Mouse (Mus musculus) neural tube, embryonic 15.5 days (tissue): ENCODE data around the gene Acot7. TPM values are rescaled to one million over a fixed set of nuclear protein-coding genes. Genes with fewer than 3 reads are reported as not detected.
A peak's percentile ranks its signal among the peaks of the same experiment; 100 is the strongest.

ENCODE experiments used
- ATAC-seq: fragments of 200-750 bp; cut with Nextera tagmentation; 2 replicates; pipeline ENCODE4 v1.8.0; 2017; ENCODE audit warnings: mild to moderate bottlenecking, moderate TSS enrichment, moderate library complexity; ENCODE audit not compliant: low FRiP score
- H3K27ac ChIP-seq: fragments of 300-500 bp; sonication (generic); replicated peaks from 2 replicates; pipeline ENCODE4 v1.5.1; 2015; ENCODE audit warnings: mild to moderate bottlenecking, inconsistent platforms
- H3K27me3 ChIP-seq: fragments of 300-500 bp; sonication (generic); replicated peaks from 2 replicates; pipeline ENCODE4 v1.6.1; 2015; ENCODE audit warnings: inconsistent platforms
- H3K36me3 ChIP-seq: fragments of 300-500 bp; sonication (generic); 2 replicates; pipeline ENCODE4 v1.6.1; 2015; ENCODE audit warnings: inconsistent platforms
- H3K4me1 ChIP-seq: fragments of 300-500 bp; sonication (generic); 2 replicates; pipeline ENCODE4 v1.6.1; 2015; ENCODE audit warnings: inconsistent platforms
- H3K4me2 ChIP-seq: fragments of 300-500 bp; sonication (generic); 2 replicates; pipeline ENCODE4 v1.6.1; 2015; ENCODE audit warnings: inconsistent platforms, mild to moderate bottlenecking, moderate library complexity
- H3K4me3 ChIP-seq: fragments of 300-500 bp; sonication (generic); replicated peaks from 2 replicates; pipeline ENCODE4 v1.5.1; 2015; ENCODE audit warnings: mild to moderate bottlenecking, inconsistent platforms
- H3K9ac ChIP-seq: fragments of 300-500 bp; sonication (generic); replicated peaks from 2 replicates; pipeline ENCODE4 v1.6.1; 2015; ENCODE audit warnings: mild to moderate bottlenecking, inconsistent platforms
- H3K9me3 ChIP-seq: fragments of 300-500 bp; sonication (generic); replicated peaks from 2 replicates; pipeline ENCODE4 v1.6.1; 2016; ENCODE audit warnings: inconsistent platforms
- WGBS: fragments of 180-500 bp; shearing (Covaris S2); methylation state at CpG from one replicate; pipeline ENCODE4 v1.1.7; 2015; ENCODE audit warnings: mixed read lengths; 5-methylcytosine and 5-hydroxymethylcytosine counted together
- polyA plus RNA-seq: library from polyadenylated mRNA; unstranded; fragments of >200 nt; fragmentation: Nextera tagmentation; extraction: Ambion mirVana; gene quantifications from 2 replicates; pipeline ENCODE4 v1.2.1, GENCODE M21; 2015

The Acot7 gene
- polyA plus RNA-seq, 1 experiment from 2014 or later = 456 TPM

DNA sequence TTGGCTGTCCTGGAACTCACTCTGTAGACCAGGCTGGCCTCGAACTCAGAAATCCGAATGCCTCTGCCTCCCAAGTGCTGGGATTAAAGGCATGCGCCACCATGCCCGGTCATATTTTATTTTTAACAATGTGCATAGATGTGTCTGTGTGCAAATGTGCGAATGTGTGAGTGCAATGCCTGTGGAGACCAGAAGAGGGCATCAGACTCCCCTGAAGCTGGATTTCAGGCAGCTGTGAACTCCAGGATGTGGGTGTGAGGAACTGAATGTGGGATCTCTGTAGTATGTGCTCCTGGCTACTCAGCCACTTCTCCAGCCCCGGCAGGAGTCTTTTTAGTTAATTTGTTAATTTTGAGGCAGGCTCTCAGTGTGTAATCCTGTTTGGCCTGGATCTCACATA is 6.4 kb upstream of the Acot7 start:
- Histone ChIP-seq H3K36me3 (no peaks in the 10 kb centered on the region), H3K27me3 (peaks cover 17% of the 10 kb centered on the region), H3K4me2 (no peak overlapping the region), H3K9me3 (no peaks in the 10 kb centered on the region), H3K27ac (no peak overlapping the region), H3K4me3 (no peak overlapping the region), H3K9ac (no peak overlapping the region), H3K4me1 (peaks cover 4% of the 10 kb centered on the region; the same call in 1 of the 2 replicates)
- ATAC-seq = no peak
- WGBS = 81% methylated on average over 6 of the region's 6 CpGs

DNA sequence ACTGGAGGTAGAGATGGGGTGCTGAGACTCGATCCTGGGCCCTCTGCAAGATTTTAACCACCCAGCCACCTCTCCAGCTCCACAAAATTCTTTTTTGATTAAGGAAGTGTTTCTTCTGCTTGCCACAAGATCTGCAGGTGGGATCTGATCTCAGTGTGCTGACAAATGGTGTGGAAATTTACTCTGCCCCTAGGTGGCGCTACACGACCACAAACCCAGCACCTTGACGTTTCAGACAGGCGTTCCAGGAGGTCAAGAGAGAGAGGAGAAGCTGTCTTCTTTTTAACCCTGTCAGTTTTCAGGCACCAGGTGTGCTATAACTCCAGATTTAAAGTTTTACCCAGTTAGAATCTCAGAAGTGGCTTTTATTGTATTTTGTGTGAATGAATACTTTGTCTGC is 4.9 kb upstream of the Acot7 start:
- no peak for ATAC-seq
- 0% methylated on average over 5 of the region's 5 CpGs for WGBS
- no peaks in the 10 kb centered on the region for H3K36me3 ChIP-seq
- H3K9me3 ChIP-seq = no peaks in the 10 kb centered on the region
- H3K4me2 ChIP-seq = no peak overlapping the region
- H3K4me1 ChIP-seq = peaks cover 12% of the 10 kb centered on the region
- H3K27me3 ChIP-seq = peaks cover 17% of the 10 kb centered on the region
- no peak overlapping the region for H3K27ac ChIP-seq
- H3K9ac ChIP-seq = no peak overlapping the region
- no peak overlapping the region for H3K4me3 ChIP-seq

DNA sequence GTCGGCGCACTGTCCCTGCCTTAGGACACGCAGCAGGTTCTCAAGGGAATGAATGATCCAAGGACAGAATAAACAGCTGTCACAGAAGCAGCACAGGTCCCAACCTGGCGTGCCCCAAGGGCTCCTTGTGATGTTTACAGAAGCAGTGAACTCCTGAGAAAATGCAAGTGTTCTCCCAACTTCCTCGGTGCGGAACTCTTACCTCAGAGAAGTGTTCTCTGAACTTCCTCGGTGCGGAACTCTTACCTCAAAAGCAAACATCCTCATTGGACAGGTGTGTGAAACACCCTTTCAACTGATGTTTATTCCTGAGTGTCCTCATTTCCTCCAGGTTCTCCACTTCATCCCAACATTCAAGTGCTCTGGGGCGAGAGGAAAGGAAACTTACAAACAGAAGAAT is 4.0 kb upstream of the Acot7 start:
- H3K27ac ChIP-seq = no peak overlapping the region
- ATAC-seq = no peak
- no peaks in the 10 kb centered on the region for H3K9me3 ChIP-seq
- no peak overlapping the region for H3K4me3 ChIP-seq
- H3K4me1 ChIP-seq = peaks cover 14% of the 10 kb centered on the region
- no peak overlapping the region for H3K9ac ChIP-seq
- WGBS = 87% methylated on average over 9 of the region's 9 CpGs
- peaks cover 17% of the 10 kb centered on the region for H3K27me3 ChIP-seq
- H3K4me2 ChIP-seq = no peak overlapping the region
- H3K36me3 ChIP-seq = no peaks in the 10 kb centered on the region

DNA sequence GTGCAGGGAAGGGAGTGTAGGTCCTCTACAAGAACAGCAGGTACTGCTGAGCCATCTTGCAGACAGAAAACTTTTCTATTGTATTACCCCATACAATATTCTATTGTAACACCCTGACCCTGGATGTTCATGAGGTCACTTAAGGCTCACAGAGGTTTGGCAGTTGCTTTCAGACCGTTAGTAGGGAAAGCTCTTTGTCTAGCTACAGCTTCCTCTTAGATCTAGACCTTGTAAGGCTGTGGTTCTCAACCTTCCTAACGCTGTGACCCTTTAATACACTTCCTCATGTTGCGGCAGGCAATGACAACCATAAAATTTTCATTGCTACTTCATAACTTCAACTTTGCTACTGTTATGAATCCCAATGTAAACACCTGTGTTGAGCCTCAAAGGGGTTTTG is 1.3 kb upstream of the Acot7 start:
- Histone ChIP-seq H3K36me3 (peaks cover 4% of the 10 kb centered on the region; the same call in 1 of the 2 replicates), H3K4me3 (no peak overlapping the region), H3K9me3 (no peaks in the 10 kb centered on the region), H3K27ac (no peak overlapping the region), H3K4me2 (no peak overlapping the region), H3K9ac (no peak overlapping the region), H3K27me3 (peaks cover 12% of the 10 kb centered on the region), H3K4me1 (peaks cover 34% of the 10 kb centered on the region)
- no peak for ATAC-seq
- 78% methylated on average over 3 of the region's 3 CpGs for WGBS

DNA sequence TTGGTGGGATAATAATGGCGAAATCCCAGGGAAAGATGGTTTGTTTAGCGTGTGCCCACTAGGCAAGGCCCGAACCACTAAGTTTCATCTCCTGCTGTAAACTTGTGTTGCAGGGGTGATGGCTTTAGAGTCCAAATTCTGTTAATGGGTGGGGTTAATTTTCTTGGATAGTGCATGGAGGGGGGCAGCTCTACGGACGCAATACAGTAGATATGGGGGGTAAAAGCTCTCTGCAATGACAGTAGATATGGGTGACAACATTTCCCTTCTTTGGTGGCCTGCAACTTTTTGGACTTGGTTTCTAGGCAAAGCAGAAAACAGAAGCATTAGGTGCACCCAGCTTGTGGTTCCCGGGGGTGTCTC is 779 bp upstream of the Acot7 start:
- no peaks in the 10 kb centered on the region for H3K9me3 ChIP-seq
- no peak for ATAC-seq
- H3K9ac ChIP-seq = peak overlapping the region; percentile 76
- H3K4me2 ChIP-seq = peak overlapping the region; percentile 91
- H3K36me3 ChIP-seq = peaks cover 5% of the 10 kb centered on the region; the same call in 1 of the 2 replicates
- peaks cover 12% of the 10 kb centered on the region for H3K27me3 ChIP-seq
- H3K27ac ChIP-seq = peak overlapping the region; percentile 93
- WGBS = 72% methylated on average over 6 of the region's 6 CpGs
- H3K4me1 ChIP-seq = peaks cover 34% of the 10 kb centered on the region
- H3K4me3 ChIP-seq = peak overlapping the region; percentile 79

DNA sequence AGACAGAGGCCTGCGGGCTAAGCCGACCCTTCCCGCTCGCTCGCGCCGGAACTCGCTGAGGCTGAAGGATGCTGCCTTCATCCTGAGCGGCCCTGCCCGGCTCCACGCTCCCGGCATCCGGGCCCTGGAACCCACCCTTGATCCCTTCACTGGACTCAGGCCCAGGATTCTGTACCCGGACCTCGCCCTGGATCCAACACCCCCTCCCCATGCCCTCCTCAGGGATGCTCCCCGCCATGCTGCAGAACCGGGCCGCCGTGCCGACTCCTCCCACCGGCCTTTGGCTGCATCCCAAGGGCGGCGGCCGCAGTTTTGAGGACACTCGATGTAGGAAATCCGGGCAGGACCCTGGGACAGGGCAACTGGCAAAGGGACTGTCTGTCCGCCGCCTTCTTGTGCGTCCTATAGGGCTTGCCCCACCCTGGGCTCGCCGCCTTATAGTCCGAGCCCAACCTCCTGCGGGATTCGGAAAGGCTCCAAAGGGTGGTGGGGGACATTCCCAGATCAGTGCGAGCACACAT is 470 bp downstream of the Acot7 start:
- H3K4me2 ChIP-seq = peak overlapping the region; percentile 91
- H3K4me1 ChIP-seq = peaks cover 34% of the 10 kb centered on the region
- under 1% methylated on average over 35 of the region's 35 CpGs for WGBS
- peaks cover 12% of the 10 kb centered on the region for H3K27me3 ChIP-seq
- H3K9ac ChIP-seq = peak overlapping the region; percentile 82
- peak; percentile 62 for ATAC-seq
- H3K9me3 ChIP-seq = no peaks in the 10 kb centered on the region
- peaks cover 7% of the 10 kb centered on the region; the same call in 1 of the 2 replicates for H3K36me3 ChIP-seq
- peak overlapping the region; percentile 79 for H3K4me3 ChIP-seq
- peak overlapping the region; percentile 83 for H3K27ac ChIP-seq

DNA sequence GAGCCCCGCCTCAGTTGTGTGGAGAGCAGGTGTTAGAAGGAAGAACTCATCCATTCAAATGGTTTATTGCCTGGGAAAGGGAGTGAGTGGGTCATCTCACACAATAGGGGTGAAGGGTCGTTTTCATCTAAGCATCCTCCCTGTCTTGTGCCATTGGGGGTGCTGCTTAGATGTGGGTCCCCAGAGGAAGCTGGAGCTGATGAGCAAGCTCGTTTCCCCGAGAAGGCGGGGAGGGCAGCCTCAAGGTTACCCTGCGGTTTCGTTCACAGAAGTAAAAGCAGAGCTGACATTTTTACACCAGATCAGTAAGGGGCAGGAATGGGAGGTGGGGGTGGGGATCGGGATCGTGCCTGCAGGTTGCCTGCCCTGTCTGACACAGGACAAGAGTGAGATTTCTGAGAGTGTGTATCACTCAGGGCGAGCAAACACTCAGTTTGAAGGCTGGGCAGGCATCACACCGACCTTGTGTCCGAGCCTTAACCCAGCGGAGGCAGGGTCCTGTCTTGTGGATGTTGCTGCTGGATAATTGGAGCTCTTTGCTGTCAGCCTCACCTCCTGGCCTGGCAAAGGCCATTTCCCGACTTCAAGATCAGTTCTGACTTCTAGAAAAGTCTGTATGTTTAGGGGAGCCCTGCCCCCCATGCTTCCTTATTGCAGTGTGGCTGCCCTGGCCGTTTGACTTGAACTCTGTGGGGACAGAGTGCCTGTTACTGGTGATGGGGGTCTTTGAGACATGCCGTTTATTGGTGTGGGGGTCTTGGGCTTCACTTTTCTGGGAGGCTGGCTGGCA is 1.2 kb downstream of the Acot7 start:
- peaks cover 7% of the 10 kb centered on the region; the same call in 1 of the 2 replicates for H3K36me3 ChIP-seq
- H3K27me3 ChIP-seq = peaks cover 8% of the 10 kb centered on the region
- H3K4me2 ChIP-seq = peak overlapping the region; percentile 91
- H3K9ac ChIP-seq = peak overlapping the region; percentile 82
- H3K4me1 ChIP-seq = peaks cover 34% of the 10 kb centered on the region
- ATAC-seq = no peak
- 12% methylated on average over 16 of the region's 16 CpGs for WGBS
- no peaks in the 10 kb centered on the region for H3K9me3 ChIP-seq
- H3K27ac ChIP-seq = peak overlapping the region; percentile 83
- H3K4me3 ChIP-seq = peak overlapping the region; percentile 79

DNA sequence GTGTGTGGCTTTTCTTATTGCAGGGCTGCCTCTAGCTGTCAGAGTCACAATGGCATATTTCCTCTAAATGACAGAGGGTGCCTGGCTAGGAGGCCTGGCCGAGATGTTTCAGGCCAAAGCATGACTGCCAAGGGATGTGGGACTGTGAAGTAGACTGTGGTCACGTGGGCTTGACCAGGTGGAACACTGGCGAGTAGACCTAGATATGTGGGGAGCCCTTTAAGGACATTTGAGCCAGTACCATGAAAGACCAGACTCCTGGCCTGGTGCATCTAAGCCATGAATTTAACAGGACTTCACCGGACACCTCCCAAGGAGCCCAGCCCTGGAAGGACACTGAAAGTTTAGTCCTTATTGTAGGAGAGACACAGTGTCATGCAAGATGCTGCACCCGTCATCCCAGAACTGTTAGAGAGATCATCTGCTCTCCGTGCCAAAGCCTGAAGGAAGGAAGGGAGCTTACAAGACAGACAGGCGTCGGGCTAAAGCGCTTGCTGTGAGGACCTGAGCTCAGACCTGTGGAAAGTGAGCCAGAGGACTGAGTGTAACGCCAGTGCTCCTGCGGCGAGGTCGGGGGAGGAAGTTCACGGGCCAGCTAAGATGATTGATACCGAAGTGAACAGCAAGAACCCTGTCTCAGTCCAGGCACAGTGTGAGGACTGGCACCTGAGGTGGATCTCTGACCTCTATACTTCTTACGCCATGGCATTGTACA is 2.2 kb downstream of the Acot7 start:
- ATAC-seq = no peak
- H3K4me2 ChIP-seq = peak overlapping the region; percentile 91
- H3K36me3 ChIP-seq = peaks cover 7% of the 10 kb centered on the region; the same call in 1 of the 2 replicates
- peak overlapping the region; percentile 82 for H3K9ac ChIP-seq
- H3K9me3 ChIP-seq = no peaks in the 10 kb centered on the region
- WGBS = 84% methylated on average over 16 of the region's 16 CpGs
- H3K4me3 ChIP-seq = peak overlapping the region; percentile 79
- H3K27me3 ChIP-seq = peaks cover 8% of the 10 kb centered on the region
- H3K4me1 ChIP-seq = peaks cover 43% of the 10 kb centered on the region
- H3K27ac ChIP-seq = no peak overlapping the region

DNA sequence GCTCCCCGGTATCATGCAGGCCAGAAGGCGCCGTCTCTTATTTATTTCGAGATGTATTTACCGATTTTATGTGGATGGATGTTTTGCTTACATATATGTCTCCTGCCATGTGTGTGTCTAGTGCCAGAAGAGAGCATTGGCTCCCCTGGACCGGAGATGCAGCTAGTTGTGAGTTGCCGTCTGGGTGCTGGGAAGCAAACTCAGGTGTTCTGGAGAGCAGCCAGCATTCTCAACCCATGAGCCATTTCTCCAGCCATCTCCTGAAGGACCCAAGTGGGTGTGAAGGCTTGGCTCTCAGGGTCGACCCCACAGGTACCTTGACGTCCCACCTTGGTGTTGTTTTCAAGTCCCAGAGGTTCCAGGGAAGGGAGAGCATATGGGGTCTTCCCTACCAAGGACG is 4.3 kb downstream of the Acot7 start:
- no peak overlapping the region for H3K9ac ChIP-seq
- H3K9me3 ChIP-seq = no peaks in the 10 kb centered on the region
- H3K36me3 ChIP-seq = peaks cover 7% of the 10 kb centered on the region; the same call in 1 of the 2 replicates
- no peak for ATAC-seq
- no peak overlapping the region for H3K4me2 ChIP-seq
- peaks cover 4% of the 10 kb centered on the region; the same call in 1 of the 2 replicates for H3K27me3 ChIP-seq
- no peak overlapping the region for H3K4me3 ChIP-seq
- 95% methylated on average over 10 of the region's 10 CpGs for WGBS
- H3K4me1 ChIP-seq = peaks cover 60% of the 10 kb centered on the region
- H3K27ac ChIP-seq = no peak overlapping the region

DNA sequence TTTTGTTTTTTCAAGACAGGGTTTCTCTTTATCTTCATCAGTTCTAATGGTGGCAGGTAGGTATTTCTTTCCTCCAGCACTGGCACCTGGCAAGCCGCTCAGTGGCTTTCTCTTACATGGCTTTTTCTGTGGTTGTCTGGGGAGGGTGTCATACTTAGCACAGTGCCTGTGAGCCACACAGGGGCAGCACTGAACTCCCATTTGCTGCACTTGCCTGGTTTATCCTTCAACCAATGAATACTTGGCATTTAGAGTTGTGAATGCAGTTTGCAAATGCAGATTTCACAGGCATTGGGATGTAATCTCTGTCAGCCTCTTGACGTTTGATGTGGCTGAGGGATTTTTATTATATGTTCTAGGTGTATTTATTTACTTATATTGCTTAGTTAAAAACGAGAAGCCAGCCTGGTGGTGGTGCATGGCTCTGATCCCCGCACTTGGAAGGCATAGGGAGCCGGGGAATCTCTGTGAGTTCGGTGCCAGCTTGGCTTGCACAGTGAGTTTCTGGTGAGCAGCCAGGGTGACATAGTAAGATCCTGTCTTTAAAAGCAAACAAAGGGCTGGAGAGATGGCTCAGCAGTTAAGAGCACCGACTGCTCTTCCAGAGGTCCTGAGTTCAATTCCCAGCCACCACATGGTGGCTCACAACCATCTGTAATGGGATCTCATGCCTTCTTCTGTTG is 6.6 kb downstream of the Acot7 start:
- H3K27ac ChIP-seq = peak overlapping the region; percentile 72; the same call in 1 of the 2 replicates
- H3K4me2 ChIP-seq = no peak overlapping the region
- no peak overlapping the region for H3K4me3 ChIP-seq
- H3K4me1 ChIP-seq = peaks cover 45% of the 10 kb centered on the region
- H3K36me3 ChIP-seq = peaks cover 7% of the 10 kb centered on the region; the same call in 1 of the 2 replicates
- 57% methylated on average over 7 of the region's 7 CpGs for WGBS
- H3K9me3 ChIP-seq = no peaks in the 10 kb centered on the region
- H3K27me3 ChIP-seq = peaks cover 4% of the 10 kb centered on the region; the same call in 1 of the 2 replicates
- no peak overlapping the region for H3K9ac ChIP-seq
- ATAC-seq = no peak

DNA sequence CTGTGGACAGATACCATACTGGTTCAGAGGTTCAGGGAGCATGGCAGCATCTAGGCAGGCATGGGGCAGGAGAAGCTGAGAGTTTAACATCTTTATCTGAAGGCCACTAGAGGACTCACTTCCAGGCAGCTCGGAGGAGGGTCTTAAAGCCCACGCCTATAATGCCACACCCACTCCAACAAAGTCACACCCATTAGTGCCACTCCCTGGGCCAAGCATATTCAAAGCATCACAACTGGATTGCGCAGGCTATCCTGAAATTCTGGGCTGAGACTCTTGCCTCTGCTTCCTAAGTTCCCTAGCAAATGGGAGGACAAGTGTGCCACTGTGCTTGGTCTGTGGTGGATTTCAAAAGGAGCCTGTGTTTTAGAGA is 7.2 kb downstream of the Acot7 start:
- ATAC-seq = peak; percentile 16; the same call in 1 of the 2 replicates
- peak overlapping the region; percentile 43 for H3K4me2 ChIP-seq
- no peak overlapping the region for H3K9ac ChIP-seq
- 0 out of 2 replicates have a peak, but pooled peaks cover under 1% of the 10 kb centered on the region for H3K27me3 ChIP-seq
- WGBS = 6% methylated on average over 3 of the region's 3 CpGs
- no peak overlapping the region for H3K4me3 ChIP-seq
- peaks cover 41% of the 10 kb centered on the region for H3K4me1 ChIP-seq
- H3K36me3 ChIP-seq = peaks cover 7% of the 10 kb centered on the region; the same call in 1 of the 2 replicates
- peak overlapping the region; percentile 72 for H3K27ac ChIP-seq
- H3K9me3 ChIP-seq = no peaks in the 10 kb centered on the region
